Mouse (Mus musculus) hindbrain, postnatal 0 days (tissue): ENCODE results near the gene Dab2ip. TPM values are rescaled to one million over a fixed set of nuclear protein-coding genes. Genes with fewer than 3 reads are reported as not detected.

Experiments
- ATAC-seq: fragments of 200-750 bp; cut with Nextera tagmentation; 2 replicates; pipeline ENCODE4 v1.8.0; 2017; ENCODE audit warnings: mild to moderate bottlenecking, moderate TSS enrichment, moderate library complexity
- DNase-seq: peaks from one replicate; pipeline ENCODE4 v3.0.0-alpha.2; 2015; ENCODE audit warnings: low spot score
- H3K27ac ChIP-seq: fragments of 300-500 bp; sonication (generic); 2 replicates; pipeline ENCODE4 v1.5.1; 2014; ENCODE audit warnings: mild to moderate bottlenecking
- H3K27me3 ChIP-seq: fragments of 300-500 bp; sonication (generic); 2 replicates; pipeline ENCODE4 v1.6.1; 2014; ENCODE audit warnings: low read length, mixed read lengths; ENCODE audit not compliant: insufficient read depth
- H3K36me3 ChIP-seq: fragments of 300-500 bp; sonication (generic); 2 replicates; pipeline ENCODE4 v1.6.1; 2014; ENCODE audit warnings: low read length, mixed read lengths; ENCODE audit not compliant: insufficient read depth
- H3K4me1 ChIP-seq: fragments of 300-500 bp; sonication (generic); 2 replicates; pipeline ENCODE4 v1.6.1; 2014; ENCODE audit warnings: antibody characterized with exemption, low read length, mixed read lengths; ENCODE audit not compliant: insufficient read depth
- H3K4me2 ChIP-seq: fragments of 300-500 bp; sonication (generic); 2 replicates; pipeline ENCODE4 v1.6.1; 2014; ENCODE audit warnings: low read depth, mild to moderate bottlenecking, low read length, moderate library complexity, mixed read lengths
- H3K4me3 ChIP-seq: fragments of 300-500 bp; sonication (generic); 2 replicates; pipeline ENCODE4 v1.5.1; 2014; ENCODE audit warnings: low read length
- H3K9ac ChIP-seq: fragments of 300-500 bp; sonication (generic); replicated peaks from 2 replicates; pipeline ENCODE4 v1.6.1; 2014; ENCODE audit warnings: mild to moderate bottlenecking, low read length, moderate library complexity, mixed read lengths
- H3K9me3 ChIP-seq: fragments of 300-500 bp; sonication (generic); 2 replicates; pipeline ENCODE4 v1.6.1; 2016; ENCODE audit warnings: low read length, mixed read lengths
- CTCF ChIP-seq: IDR thresholded peaks from 2 replicates; pipeline ENCODE4 v1.5.1; 2016; ENCODE audit warnings: antibody characterized with exemption, control low read depth, low read depth
- WGBS: fragments of 180-500 bp; shearing (Covaris S2); extraction: QIAGEN DNeasy Blood & Tissue Kit; methylation state at CpG from one replicate; pipeline ENCODE4 v1.1.7; 2014; 5-methylcytosine and 5-hydroxymethylcytosine counted together
- polyA plus RNA-seq: library from polyadenylated mRNA; unstranded; fragments of >200 nt; fragmentation: Nextera tagmentation; extraction: Ambion mirVana; gene quantifications from 2 replicates; pipeline ENCODE4 v1.2.1, GENCODE M21; 2015
- total RNA-seq: library from RNA; depleted of rRNA; stranded (reverse); fragments of >200 nt; gene quantifications from 2 replicates; pipeline ENCODE4 v1.2.3, GENCODE M21; 2014

Dab2ip gene
- total and polyA plus RNA-seq, 2 experiments from 2014 or later: 64.5 to 161 TPM

- H3K27ac ChIP-seq: no peak overlapping the region
- no peak overlapping the region for H3K4me2 ChIP-seq
- ATAC-seq (no peak), DNase-seq (no peak)
- WGBS: 80% methylated on average over 5 of the region's 8 CpGs
- no peak for TF ChIP-seq CTCF
- no peaks in the 10 kb centered on the region for H3K9me3 ChIP-seq
- H3K27me3 ChIP-seq: no peaks in the 10 kb centered on the region
- H3K36me3 ChIP-seq: no peaks in the 10 kb centered on the region
- H3K9ac ChIP-seq: no peak overlapping the region
- no peak overlapping the region for H3K4me3 ChIP-seq
- peaks cover 12% of the 10 kb centered on the region for H3K4me1 ChIP-seq
Observed at GRCm38 (mm10) chr2:35629126-35629525, 71.1 kb downstream of the Dab2ip start.

- Histone ChIP-seq H3K4me1 (no peaks in the 10 kb centered on the region; the same call in 1 of the 2 replicates), H3K27me3 (no peaks in the 10 kb centered on the region), H3K4me2 (no peak overlapping the region), H3K27ac (no peak overlapping the region), H3K9ac (no peak overlapping the region), H3K4me3 (no peak overlapping the region), H3K36me3 (no peaks in the 10 kb centered on the region), H3K9me3 (no peaks in the 10 kb centered on the region)
- DNase-seq (no peak), ATAC-seq (no peak)
- TF ChIP-seq CTCF: peak; percentile 37
- WGBS: 86% methylated on average over 4 of the region's 4 CpGs
Observed at GRCm38 (mm10) chr2:35633392-35633791, 75.3 kb downstream of the Dab2ip start.

- no peak overlapping the region for H3K4me2 ChIP-seq
- no peaks in the 10 kb centered on the region for H3K36me3 ChIP-seq
- 86% methylated on average over 4 of the region's 4 CpGs for WGBS
- no peak for TF ChIP-seq CTCF
- no peaks in the 10 kb centered on the region; the same call in 1 of the 2 replicates for H3K4me1 ChIP-seq
- no peak overlapping the region for H3K4me3 ChIP-seq
- no peak overlapping the region for H3K27ac ChIP-seq
- H3K9me3 ChIP-seq: no peaks in the 10 kb centered on the region
- H3K27me3 ChIP-seq: no peaks in the 10 kb centered on the region
- ATAC-seq (no peak), DNase-seq (no peak)
- H3K9ac ChIP-seq: no peak overlapping the region
Observed at GRCm38 (mm10) chr2:35634963-35635362, 76.9 kb downstream of the Dab2ip start.

GRCm38 (mm10) chr2:35635541-35635940 is 77.5 kb downstream of the Dab2ip start:
- ATAC-seq (peak; percentile 43; the same call in 1 of the 2 replicates), DNase-seq (no peak)
- Histone ChIP-seq H3K9me3 (no peaks in the 10 kb centered on the region), H3K36me3 (no peaks in the 10 kb centered on the region), H3K4me3 (no peak overlapping the region), H3K4me2 (no peak overlapping the region), H3K4me1 (no peaks in the 10 kb centered on the region; the same call in 1 of the 2 replicates), H3K27ac (no peak overlapping the region), H3K9ac (no peak overlapping the region), H3K27me3 (no peaks in the 10 kb centered on the region)
- no peak for TF ChIP-seq CTCF
- 64% methylated on average over 4 of the region's 4 CpGs for WGBS

- H3K27me3 ChIP-seq: no peaks in the 10 kb centered on the region
- peak overlapping the region; percentile 51; the same call in 1 of the 2 replicates for H3K27ac ChIP-seq
- H3K9me3 ChIP-seq: no peaks in the 10 kb centered on the region
- no peaks in the 10 kb centered on the region for H3K36me3 ChIP-seq
- no peaks in the 10 kb centered on the region; the same call in 1 of the 2 replicates for H3K4me1 ChIP-seq
- H3K4me2 ChIP-seq: 0 out of 2 replicates have a peak overlapping the region, but pooled peaks have one; percentile 0
- no peak for TF ChIP-seq CTCF
- H3K9ac ChIP-seq: no peak overlapping the region
- DNase-seq (peak; percentile 82), ATAC-seq (peak; percentile 75)
- 47% methylated on average over 13 of the region's 13 CpGs for WGBS
- H3K4me3 ChIP-seq: no peak overlapping the region
Observed at GRCm38 (mm10) chr2:35637880-35638535, 79.9 kb downstream of the Dab2ip start.

GRCm38 (mm10) chr2:35639799-35640198 is 81.7 kb downstream of the Dab2ip start:
- ATAC-seq: no peak
- no peak for DNase-seq
- no peak overlapping the region for H3K27ac ChIP-seq
- 84% methylated on average over 2 of the region's 2 CpGs for WGBS
- H3K9ac ChIP-seq: no peak overlapping the region
- no peak overlapping the region for H3K4me3 ChIP-seq
- H3K4me2 ChIP-seq: no peak overlapping the region
- no peaks in the 10 kb centered on the region; the same call in 1 of the 2 replicates for H3K4me1 ChIP-seq
- no peak for TF ChIP-seq CTCF
- no peaks in the 10 kb centered on the region for H3K36me3 ChIP-seq
- no peaks in the 10 kb centered on the region for H3K9me3 ChIP-seq
- H3K27me3 ChIP-seq: no peaks in the 10 kb centered on the region

- DNase-seq: no peak
- no peak for TF ChIP-seq CTCF
Observed at GRCm38 (mm10) chr2:35640576-35640975, 82.5 kb downstream of the Dab2ip start.

More at GRCm38 (mm10) chr2:35640576-35640975, 82.5 kb downstream of the Dab2ip start:
- H3K36me3 ChIP-seq: no peaks in the 10 kb centered on the region
- no peak overlapping the region for H3K27ac ChIP-seq
- no peak overlapping the region for H3K4me3 ChIP-seq
- no peaks in the 10 kb centered on the region for H3K27me3 ChIP-seq
- H3K9me3 ChIP-seq: no peaks in the 10 kb centered on the region
- H3K4me1 ChIP-seq: no peaks in the 10 kb centered on the region; the same call in 1 of the 2 replicates
- no peak overlapping the region for H3K9ac ChIP-seq
- no peak overlapping the region for H3K4me2 ChIP-seq
- WGBS: 65% methylated on average over 13 of the region's 13 CpGs
- no peak for ATAC-seq
